Mouse (Mus musculus) heart, adult 9 months (tissue): ENCODE measurements around the gene Tmem132b.
A peak's percentile ranks its signal among the peaks of the same experiment; 100 is the strongest.

Experiments
- DNase-seq, 2 experiments: peaks; one replicate each; pipeline ENCODE4 v3.0.0; 2022; ENCODE audit warnings: low spot score in 2 of 2

Gene Tmem132b

DNA sequence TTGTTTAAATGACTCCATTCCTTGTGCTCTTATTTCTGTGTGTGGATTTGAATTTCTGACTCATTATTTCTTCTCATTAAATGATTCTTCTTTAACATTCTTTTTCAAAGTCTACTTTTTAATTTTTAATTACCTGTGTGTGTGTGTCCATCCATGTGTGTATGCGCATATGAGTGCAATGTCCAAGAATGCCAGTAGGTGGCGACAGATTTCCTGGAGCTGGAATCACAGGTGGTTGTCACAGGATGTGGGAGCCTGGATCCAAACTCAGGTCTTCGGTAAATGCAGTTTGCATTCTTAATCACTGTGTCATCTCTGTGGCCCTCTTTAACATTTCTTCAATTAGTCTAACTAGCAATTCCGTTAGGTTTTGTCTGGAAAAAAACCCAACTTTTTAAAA, 240.7 kb downstream of the Tmem132b start:
- DNase-seq: no peak

DNA sequence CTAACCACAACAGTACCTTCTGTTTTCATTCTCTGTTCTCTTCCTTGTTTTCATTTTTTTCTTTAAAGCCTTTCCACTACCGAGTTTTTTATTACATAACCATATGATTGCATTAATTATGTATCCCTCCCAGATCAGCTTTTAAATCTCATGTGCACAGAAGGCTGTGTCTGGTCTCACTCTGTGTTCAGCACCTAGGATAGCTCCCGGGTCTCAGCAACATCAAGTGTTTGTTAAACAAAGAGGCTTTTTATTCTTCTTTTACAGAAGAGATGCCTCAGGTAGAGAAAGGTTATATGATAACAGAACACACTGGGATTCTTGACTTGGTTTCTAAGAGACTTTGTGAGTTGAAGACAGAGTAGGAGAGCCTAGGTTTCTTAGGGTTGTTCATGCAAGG, 241.2 kb downstream of the Tmem132b start:
- no peak for DNase-seq

DNA sequence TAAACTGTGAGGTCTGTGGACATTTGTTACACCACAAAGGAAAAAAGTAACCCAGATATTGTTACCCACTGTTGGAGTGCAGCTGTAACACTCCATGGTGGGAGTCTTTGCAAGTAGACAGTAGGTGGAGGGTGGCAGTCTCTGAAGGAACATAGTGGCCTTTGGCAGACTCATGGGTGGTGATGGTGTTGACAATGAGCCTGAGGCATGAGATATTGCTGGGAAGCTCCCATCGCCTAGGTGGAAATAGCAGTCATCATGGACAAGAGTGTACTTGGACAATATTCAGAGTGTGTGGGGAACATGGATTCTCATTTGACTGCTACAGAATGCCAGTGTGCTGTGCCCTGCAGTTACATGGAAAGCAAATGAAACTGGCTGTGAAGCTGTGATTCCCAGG, 248.8 kb downstream of the Tmem132b start:
- no peak for DNase-seq

DNA sequence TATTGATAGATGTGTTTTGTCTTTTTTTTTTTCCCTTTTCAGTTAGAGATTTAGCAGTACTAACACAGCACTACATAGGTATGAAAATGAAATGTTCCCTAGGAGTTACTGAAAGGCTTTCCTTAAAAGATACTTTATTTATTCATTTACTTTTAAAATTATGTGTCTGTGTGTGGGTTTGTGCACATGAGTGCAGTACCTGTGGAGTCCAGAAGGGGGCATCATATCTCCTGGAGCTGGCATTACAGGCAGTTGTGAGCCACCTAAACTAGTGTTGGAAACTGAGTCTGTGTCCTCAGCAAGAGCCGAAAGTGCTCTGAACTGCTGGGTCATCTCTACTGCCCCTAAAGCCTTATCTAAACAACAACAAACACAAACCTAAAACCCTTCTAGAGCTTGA, 261.1 kb downstream of the Tmem132b start:
- no peak for DNase-seq

DNA sequence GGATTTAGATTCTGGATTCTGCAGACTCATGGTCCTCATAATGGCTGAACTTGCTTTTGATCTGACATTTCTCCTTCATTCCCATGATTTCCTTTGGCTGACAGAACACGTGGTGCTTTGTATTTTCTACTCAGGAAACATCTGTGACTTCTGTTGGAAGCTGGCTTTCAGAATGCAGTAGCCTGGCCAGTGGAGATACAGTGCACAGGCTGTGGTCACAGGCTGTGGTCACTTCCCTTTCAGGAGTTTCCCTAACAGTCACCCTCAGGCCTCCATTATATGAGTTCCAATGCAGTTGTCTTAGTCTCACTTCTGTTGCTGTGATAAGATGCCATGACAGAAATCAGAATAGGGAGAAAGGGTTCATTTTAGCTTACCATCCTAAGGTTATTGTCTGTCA, 262.7 kb downstream of the Tmem132b start:
- DNase-seq: no peak

DNA sequence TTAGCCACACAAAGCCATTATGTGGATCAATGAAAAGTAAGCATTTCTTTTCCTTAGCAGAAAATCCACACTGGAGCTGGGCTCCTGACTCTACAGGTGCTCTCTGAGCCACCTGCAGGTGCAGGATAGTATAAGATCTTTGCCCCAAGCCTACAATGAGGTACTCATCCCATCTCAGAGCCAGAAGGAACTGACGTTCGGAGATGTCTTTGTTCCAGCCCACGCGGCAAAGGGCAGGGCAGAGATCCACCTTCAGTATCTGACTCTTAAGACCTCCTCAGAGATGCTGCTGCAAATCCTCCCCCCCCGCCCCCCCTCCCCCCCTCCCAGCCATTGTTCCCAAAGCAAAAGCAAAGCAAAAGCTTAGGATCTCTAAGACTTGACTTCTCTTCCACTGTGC, 268.0 kb downstream of the Tmem132b start:
- no peak for DNase-seq

DNA sequence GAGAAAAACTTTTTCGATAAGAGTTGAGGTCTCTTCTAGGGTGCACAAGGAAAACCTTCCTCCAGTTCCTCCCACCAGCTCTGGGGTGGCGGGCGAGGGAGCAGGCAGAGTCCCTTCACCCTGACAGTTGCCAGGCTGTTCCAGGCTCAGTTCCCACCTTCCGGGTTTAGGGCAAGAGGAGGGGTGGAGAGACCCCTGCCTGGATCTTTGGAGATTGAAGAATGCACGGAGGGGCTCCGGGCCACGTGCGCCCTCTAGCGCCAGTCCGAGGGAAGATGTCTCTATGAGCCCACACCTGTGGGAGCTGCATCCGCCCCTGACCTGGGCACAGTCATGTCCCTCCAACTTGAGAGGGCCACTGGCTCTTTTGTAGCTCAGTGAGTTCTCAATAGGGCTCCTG, 268.5 kb downstream of the Tmem132b start:
- DNase-seq: no peak

DNA sequence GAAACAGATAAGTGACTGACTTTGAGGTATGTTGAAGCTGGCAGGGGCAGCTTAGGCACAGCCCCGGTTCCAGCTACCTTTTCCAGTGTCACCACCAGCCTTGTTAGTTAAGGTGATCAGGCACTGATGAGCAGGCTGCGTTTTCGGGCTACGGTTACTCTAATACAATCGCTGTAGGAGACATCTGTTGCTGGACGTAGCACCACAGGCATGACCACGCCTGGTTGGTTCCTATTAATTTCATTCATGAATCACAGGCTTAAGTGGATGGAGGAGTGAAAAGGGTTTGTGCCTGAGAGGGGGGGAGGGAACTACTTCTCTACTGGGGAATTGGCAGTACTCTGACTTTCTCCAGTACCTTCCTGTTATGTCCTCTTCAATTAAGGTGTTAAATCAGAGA, 271.2 kb downstream of the Tmem132b start:
- DNase-seq: no peak

DNA sequence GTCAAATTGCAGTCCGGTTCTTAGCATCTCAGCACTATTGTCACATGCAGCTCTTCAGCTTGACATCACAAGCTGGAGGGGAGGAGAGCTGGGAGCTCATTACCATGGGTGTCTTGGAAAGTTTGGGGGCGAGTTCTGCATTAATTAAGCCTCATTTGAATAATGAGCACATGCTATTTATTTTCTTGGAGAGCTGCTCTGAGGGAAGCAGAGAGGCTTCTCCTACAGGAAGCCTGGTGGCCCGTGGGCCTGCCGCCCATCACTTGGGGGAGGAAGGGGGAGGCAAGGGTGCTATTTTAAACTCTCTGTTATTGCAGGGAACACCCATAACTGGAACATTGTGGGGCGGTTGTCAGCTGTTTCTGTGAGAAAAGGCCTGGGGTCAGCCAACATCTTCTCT, 273.8 kb downstream of the Tmem132b start:
- peak in 1 of 2 experiments; percentile 1 for DNase-seq

DNA sequence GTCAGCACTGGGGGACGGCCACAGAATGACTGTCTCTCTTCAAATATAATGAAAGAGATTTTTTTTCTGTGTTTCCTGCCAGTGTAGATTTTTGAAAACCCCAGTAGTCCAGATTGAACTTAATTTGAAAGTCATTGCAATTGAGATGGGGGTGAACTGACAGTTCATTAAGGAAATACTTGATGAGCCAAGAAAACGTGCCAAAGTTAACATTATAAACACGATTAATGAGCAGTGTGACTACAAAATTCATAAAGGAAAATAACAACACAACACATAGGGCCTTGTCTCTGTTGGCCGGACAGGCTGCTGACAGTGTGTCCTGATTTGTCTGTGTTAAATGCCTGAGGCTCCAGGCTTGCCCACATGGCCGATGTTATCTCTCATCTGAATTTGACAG, 276.3 kb downstream of the Tmem132b start:
- no peak for DNase-seq

DNA sequence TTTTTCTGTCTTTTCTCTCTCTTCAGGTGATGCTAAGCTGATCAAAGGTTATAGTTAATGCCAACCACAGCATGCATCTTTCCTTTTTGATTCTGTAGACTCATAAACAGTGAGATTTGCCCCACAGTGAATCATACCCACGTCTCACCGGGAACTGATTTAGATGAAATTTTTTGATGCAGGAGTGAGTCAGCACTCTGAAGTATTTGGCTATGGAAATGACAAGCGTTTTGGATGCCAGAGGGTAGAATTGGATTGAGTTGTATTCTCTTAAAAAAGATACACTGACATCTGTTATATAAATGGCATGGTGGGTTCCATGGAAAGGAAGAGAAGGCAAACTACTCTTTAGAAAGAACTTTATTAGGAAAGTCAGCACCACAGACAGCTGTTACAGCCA, 297.8 kb downstream of the Tmem132b start:
- no peak for DNase-seq

DNA sequence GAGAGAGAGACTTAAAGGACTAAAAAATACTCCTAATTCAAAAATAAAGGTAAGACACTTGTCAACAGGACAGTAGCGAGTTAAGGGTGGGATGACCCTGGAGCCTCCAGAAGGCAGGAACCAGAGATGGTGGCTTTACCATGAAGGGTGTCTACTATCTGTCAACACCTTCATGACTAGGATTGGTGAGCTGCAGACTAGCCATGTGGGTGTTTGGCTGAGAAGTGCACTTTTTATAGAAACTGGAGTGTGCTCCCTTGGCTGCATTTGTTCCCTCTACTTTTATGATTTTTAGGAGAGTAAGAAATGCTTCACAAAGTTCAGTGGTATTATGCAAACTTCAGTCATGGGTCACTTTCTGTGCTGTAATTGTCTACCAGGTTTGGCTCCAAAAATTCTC, 304.3 kb downstream of the Tmem132b start:
- no peak for DNase-seq

DNA sequence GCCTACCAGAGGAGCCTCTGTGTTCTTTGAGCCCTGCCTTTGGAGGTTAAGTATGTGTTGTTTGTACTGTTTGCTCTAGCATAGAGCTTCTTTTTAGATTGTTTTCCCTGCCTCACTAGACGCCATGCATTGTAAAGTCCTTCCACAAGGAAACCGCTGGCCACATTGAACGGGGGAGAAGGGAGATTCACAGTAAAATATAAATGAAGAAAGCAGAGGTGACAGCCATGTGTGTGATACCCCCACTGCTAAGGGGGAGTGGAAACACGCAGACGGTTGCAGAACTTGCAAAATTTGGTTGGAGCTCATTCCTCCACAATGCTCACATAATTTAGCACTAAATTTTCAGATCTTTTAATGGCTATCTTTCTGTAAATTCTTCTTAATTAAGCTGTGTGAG, 305.2 kb downstream of the Tmem132b start:
- DNase-seq: no peak
